Mouse (Mus musculus) olfactory bulb, adult 2 months (tissue): ENCODE measurements at regions not wholly inside any gene's neighbourhood (a gene's known extent, or its start where the extent isn't known, plus 50 kb on each side); places are given as distances from the start of the nearest gene placed in this dataset.

ENCODE experiments used
- H3K27ac ChIP-seq: fragments of 200-500 bp; 2 replicates; pipeline ENCODE4 v1.5.1; 2012; ENCODE audit warnings: low read depth, low read length; ENCODE audit not compliant: insufficient read depth
- H3K4me1 ChIP-seq: fragments of 200-500 bp; 2 replicates; pipeline ENCODE4 v1.6.1; 2012; ENCODE audit warnings: low read length; ENCODE audit not compliant: control insufficient read depth, insufficient read depth
- H3K4me3 ChIP-seq: fragments of 200-500 bp; 2 replicates; pipeline ENCODE4 v1.5.1; 2012; ENCODE audit warnings: mild to moderate bottlenecking, low read depth, low read length, moderate library complexity; ENCODE audit not compliant: insufficient read depth
- CTCF ChIP-seq: fragments of 200-500 bp; IDR thresholded peaks from 2 replicates; pipeline ENCODE4 v1.5.1; 2012; ENCODE audit warnings: low read depth, mild to moderate bottlenecking, low read length, moderate library complexity; ENCODE audit not compliant: insufficient read depth
- POLR2A ChIP-seq: fragments of 200-500 bp; IDR thresholded peaks from 2 replicates; pipeline ENCODE4 v1.6.1; 2012; ENCODE audit warnings: mild to moderate bottlenecking, low read depth, low read length, moderate library complexity; ENCODE audit not compliant: insufficient read depth
- WGBS: fragments of 180-500 bp; shearing (Covaris S2); methylation state at CpG from one replicate; pipeline ENCODE4 v1.1.7; 2018; 5-methylcytosine and 5-hydroxymethylcytosine counted together

DNA sequence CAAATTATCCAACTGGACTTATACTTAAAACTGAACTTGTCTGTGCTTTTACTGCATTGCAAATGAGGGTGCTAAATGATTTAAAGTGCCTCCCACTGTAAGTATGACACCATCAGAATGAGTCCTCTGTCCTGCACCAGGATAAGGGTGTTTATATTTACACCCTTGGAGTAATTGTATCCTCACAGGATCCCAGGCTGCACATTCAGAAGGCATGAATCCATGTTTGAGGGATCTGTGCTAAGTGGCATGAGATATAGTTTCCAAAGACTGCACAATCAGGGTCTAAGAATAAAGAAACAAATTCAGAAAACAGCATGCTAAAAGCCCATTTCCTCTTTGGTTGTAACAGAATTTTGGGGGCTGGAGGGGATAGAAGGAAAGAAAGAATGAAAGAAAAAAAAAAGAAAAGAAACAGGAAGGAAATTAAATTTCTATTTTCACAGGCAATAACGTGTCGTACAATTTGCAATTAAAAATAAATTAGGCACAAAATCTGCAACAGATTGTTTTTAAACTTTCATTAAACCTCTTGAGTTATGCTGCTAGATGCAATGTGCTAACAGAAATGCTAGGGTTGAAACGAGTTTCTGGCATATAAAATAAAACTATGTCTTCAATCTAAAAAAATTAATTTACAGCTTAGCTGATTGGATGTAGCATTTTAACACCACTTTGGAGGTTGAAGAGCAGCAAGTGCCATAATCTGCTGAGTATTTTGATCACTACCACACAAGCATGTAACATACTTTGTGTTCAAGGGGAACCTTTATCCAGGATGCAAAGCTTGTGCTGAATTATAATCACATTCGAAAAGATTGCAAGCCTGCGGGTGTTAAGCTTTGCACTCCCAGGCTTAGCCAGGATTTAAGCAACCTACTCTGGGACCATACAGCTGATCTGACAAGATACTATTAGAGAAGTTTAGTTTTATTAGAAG lies 689.9 kb upstream of the Tenm3 start:
- Histone ChIP-seq H3K27ac (no peak overlapping the region), H3K4me1 (no peaks in the 10 kb centered on the region), H3K4me3 (no peak overlapping the region)
- TF ChIP-seq POLR2A (no peak), CTCF (no peak)
- WGBS: 49% methylated on average over 5 of the region's 5 CpGs

GRCm38 (mm10) chr8:49529294-49529693 lies 685.5 kb upstream of the Tenm3 start:
- TF ChIP-seq CTCF (no peak), POLR2A (no peak)
- WGBS: 86% methylated on average over 4 of the region's 4 CpGs
- no peak overlapping the region for H3K27ac ChIP-seq
- H3K4me1 ChIP-seq: no peaks in the 10 kb centered on the region
- H3K4me3 ChIP-seq: no peak overlapping the region

DNA sequence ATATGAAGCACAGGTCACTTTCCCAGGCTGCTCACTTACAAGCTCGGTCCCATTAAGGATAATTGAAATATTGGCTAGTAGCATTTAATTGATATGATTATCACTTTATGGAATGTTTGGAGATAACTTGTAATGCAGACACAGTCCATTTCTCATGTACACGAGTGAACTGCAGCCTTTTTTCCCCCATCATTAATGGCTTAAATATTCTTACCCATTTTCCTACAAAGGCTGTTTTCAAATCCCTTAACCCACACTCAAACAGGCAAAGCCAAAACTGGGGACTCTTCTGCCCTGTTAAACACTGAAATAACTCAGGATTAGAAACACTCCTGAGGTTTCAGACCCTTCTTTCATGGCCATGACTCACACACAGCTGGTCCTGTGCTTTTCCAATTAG lies 649.2 kb upstream of the Tenm3 start:
- TF ChIP-seq CTCF: no peak
- no peak for TF ChIP-seq POLR2A
- Histone ChIP-seq H3K27ac (no peak overlapping the region), H3K4me1 (no peaks in the 10 kb centered on the region), H3K4me3 (no peak overlapping the region)
- 40% methylated on average over 2 of the region's 2 CpGs for WGBS

GRCm38 (mm10) chr8:49485284-49485683 lies 641.5 kb upstream of the Tenm3 start:
- Histone ChIP-seq H3K4me3 (no peak overlapping the region), H3K4me1 (no peaks in the 10 kb centered on the region), H3K27ac (no peak overlapping the region)
- no peak for TF ChIP-seq POLR2A
- no peak for TF ChIP-seq CTCF
- WGBS: 61% methylated on average over 4 of the region's 4 CpGs

- Histone ChIP-seq H3K27ac (no peak overlapping the region), H3K4me1 (no peaks in the 10 kb centered on the region), H3K4me3 (no peak overlapping the region)
- TF ChIP-seq CTCF (no peak), POLR2A (no peak)
- 83% methylated on average over 6 of the region's 6 CpGs for WGBS
These were observed 637.8 kb upstream of the Tenm3 start for GRCm38 (mm10) chr8:49481476-49481992.

GRCm38 (mm10) chr8:49465911-49466518 lies 622.3 kb upstream of the Tenm3 start:
- 56% methylated on average over 14 of the region's 14 CpGs for WGBS
- peak overlapping the region; percentile 51; the same call in 1 of the 2 replicates for H3K27ac ChIP-seq
- TF ChIP-seq POLR2A: no peak
- no peak for TF ChIP-seq CTCF
- H3K4me3 ChIP-seq: 0 out of 2 replicates have a peak overlapping the region, but pooled peaks have one; percentile 2
- peaks cover 14% of the 10 kb centered on the region for H3K4me1 ChIP-seq

DNA sequence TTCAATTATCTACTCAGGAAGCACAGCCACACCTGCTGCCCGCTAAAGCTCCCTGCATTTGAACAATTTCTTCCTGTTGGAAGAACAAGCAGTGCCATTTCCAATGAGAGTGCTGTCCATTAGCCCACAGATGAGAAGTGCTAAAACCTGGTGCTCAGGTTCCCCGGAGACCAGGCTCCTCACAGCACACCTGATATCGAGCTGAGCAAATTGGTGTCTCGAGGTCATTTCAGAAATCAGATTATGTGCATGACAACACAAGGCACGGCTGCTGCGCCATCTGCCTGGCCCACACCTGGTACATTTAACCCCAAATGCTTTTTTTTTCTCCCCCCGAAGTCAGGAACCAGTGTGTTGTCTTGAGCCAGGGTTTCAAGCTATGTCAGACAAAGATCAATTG lies 621.3 kb upstream of the Tenm3 start:
- no peak for TF ChIP-seq CTCF
- TF ChIP-seq POLR2A: no peak
- Histone ChIP-seq H3K4me3 (no peak overlapping the region), H3K27ac (no peak overlapping the region), H3K4me1 (peaks cover 16% of the 10 kb centered on the region)
- WGBS: 77% methylated on average over 7 of the region's 7 CpGs

- TF ChIP-seq POLR2A (no peak), CTCF (no peak)
- 52% methylated on average over 8 of the region's 8 CpGs for WGBS
- Histone ChIP-seq H3K4me3 (no peak overlapping the region), H3K27ac (no peak overlapping the region), H3K4me1 (peaks cover 16% of the 10 kb centered on the region)
These were observed 618.9 kb upstream of the Tenm3 start for GRCm38 (mm10) chr8:49462602-49463001.

- peak overlapping the region; percentile 70; the same call in 1 of the 2 replicates for H3K27ac ChIP-seq
- TF ChIP-seq POLR2A (no peak), CTCF (no peak)
- 52% methylated on average over 16 of the region's 16 CpGs for WGBS
- H3K4me1 ChIP-seq: peaks cover 16% of the 10 kb centered on the region
- H3K4me3 ChIP-seq: no peak overlapping the region
These were observed 618.1 kb upstream of the Tenm3 start for GRCm38 (mm10) chr8:49461724-49462473.
